Mouse (Mus musculus) kidney, postnatal 36 days (tissue): ENCODE data around the gene Syt16.

Experiments used
- DNase-seq, 2 experiments: peaks; one replicate each; pipeline ENCODE4 v3.0.0; 2021 to 2022; ENCODE audit warnings: mixed read lengths in 2 of 2

Syt16 gene

DNA sequence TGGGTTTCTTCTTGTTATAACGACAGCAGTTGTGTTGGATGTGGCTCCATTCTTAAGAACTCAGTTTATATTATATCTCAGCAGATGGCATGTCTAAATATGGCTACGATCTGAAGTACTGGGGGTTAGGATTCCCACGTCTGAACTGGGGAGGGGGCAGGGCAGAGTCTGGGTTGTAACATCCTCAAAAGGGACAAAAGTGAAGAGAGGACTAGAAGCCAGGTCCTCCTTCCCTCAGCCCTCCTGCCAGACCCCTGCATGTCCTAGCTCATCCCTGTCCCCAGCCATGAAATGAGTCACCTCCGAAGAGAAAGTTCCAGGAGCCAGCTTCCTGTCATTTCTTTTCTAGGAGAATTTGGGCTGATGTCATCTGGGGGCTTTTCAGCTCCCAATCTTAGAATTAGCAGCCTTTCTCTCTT is 111.2 kb downstream of the Syt16 start:
- DNase-seq: no peak

DNA sequence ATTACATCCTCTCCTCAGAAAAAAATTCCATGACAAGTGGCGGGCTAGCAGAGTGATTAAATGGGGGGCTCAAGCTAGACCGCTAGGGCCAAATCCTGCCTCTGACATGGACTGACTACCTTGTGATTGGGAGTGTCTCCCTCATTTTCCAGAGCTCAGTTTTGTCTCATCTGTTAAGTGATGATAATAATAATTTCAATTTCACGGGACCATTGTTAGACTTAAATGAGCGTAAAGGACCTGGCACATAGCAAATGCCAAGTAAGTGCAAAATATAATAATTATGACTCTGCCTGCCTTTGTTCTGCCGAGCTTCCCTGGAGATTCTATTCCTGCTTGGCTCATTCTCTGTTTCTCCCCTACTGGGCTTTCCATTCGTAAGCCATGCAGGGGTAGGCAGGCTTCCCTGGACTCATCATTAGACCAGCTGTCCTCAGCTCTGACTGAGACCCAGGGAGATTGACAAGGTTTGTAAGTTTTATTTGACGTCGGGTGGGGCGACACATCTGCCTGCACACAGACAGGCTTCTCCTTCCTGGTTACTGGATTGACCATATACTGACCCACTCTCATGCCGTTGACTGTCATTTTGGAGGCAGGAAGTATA is 112.1 kb downstream of the Syt16 start:
- DNase-seq: no peak

DNA sequence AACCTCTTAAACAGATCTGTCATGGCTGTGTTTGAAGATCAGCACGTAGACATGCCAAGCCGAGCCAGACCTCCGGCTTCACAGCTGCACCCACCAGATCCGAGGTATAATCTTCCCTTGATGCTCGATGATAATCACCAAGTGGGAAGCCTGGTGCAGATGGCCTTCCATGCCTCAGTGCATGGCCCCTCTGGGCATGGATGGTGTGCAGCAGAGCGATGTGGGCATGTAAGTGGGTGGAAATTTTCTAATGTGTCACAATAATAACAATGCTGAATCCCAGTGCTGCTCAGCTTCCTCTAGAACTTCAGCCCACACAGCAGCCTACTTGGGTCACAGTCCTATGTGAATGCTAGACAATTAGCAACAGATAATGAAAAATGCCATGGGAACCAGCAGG is 119.4 kb downstream of the Syt16 start:
- no peak for DNase-seq

DNA sequence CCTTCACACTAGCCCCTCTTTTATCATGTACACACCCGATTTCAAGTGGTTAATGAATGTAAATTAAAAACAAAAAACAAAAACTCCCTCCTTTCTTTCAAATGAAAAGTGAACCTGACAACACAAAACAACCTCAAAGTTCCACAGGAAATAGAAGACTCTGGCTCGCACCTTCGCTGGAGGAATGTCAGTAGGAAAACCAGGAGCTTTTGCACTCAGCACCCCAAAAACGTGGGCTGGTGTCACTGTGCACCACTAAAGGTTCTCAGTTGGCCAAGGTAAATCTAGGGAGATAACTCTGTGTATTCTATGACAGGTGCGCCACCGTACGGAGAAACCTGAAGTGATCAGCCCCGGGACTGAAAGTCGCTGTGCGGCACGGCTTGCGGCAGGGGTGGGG is 128.3 kb downstream of the Syt16 start:
- no peak for DNase-seq

DNA sequence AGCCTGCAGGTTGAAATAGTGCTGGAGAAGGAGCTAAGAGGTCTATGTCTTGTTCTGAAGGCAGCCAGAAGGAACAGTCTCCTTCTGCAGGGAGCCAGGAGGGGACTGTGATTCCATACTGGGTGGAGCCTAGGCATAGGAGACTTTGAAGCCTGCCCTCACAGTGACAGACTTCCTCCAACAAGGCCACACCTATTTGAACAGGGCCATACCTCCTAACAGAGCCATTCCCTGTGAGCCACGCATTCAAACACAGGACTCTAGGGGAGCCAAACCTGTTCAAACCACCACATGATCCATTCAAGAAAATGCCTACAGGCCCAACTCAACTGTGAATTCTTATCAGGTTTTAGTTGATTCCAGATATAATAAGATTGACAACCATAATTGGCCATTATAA is 130.8 kb downstream of the Syt16 start:
- DNase-seq: no peak

DNA sequence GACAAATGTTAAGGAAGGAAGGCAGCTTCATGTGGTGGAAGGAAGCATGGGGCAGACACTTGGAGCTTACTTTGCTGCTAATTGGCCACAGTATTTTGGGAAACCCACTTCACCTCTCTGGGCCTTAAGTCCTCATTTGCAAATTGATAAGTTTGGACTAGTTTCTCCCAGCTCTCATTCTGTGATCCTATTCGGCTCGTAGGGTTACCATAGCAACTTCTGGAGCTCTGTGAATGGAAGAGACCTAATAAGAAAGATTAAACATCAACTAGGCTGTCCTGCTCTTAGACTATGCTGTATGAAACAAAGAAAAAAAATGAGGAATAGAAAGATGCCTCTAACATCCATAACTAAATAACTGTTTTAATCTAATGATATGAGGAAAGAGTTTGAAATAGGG is 134.3 kb downstream of the Syt16 start:
- no peak for DNase-seq

DNA sequence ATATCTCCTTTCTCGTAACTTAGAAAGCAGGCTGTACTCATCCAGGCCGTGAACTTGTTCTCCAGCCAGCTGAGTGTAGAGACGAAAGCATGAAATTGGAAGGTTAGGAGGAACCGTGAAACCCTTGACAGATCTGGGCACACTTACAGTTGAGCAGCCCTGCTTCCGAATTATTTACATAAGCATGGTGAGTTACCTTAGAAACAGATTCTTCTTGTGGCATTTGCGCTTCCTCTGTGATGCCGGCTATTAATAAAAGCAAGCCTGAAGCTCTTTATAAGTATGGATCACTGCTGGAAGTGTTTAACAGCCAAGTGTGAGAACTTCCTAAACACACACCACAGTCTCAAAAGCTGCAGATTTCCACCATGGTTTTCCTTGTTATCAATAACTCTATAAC is 144.7 kb downstream of the Syt16 start:
- no peak for DNase-seq

DNA sequence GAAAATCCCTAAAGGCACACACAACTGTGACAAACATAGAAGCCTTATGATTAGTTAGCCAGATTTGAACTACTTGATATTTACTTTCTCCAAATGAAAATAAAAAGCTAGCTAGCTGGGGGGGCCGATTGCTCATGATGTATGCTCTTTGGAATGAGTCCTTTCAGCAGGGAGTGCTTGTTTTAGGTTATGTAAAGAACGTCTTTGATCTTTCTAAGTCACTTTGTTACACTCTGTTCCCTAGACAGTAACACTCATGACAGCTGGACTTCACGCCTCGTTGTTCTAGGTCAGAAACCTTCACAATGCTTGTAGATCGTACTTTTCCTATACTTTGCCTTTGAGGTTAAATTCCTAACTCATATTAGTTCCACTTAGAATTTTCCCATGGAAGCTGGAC is 146.9 kb downstream of the Syt16 start:
- DNase-seq: no peak

DNA sequence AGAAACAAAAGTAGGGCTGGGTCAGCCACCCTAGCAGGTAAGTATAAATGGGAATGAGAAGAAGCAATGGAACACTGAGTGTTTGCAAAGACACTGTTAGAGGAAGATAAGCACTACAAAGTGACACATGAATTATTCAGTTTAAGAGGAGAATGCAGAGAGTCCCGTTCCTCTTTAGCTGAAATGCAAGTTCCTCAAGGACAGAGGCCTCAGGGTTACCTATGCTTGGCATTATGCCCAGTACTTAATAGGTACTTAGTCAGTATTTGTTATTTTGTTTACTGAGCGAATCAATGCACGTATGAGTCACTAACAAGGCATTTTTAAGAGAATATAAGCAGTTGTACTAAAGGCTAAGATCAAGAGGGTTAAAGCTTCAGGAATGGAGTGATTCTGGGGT is 163.3 kb downstream of the Syt16 start:
- DNase-seq: no peak

DNA sequence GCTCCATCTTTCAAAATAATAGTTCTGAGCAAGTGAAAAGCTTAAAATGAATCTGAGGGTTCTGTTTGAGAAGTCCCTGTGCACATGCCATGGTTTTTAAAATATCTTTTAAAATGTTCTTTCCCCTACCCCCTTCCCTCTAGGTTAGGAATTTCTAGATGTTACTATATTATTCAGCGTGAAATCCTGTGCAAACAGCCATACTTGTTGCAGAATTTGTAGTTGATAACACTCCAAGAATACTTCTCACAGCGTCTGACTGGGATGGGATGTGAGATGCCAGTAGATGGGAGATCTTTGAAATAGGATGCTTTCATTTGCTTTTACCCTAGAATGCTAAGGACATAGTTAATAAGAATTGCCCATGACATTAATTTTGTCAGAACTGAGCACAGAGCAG is 165.6 kb downstream of the Syt16 start:
- DNase-seq: no peak

DNA sequence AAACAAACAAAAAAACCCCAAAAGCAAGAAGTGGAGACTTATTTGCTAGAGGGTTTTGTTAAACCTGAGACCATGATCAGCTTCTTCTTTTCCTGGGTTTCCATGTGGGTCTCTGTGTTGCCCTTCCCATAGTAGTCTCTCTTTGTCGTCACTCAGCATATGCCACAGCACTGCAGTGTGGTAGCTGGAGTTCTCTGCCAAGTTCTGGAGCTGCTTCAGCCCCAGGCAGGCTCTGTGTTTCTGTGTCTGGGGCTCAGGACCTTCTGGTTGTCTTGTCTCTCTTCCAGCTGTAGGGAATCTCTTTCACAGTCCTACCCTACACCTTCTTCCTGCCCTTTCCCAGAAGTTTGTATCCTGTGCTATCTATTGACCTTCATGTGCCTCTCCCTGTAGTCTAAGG is 173.8 kb downstream of the Syt16 start:
- no peak for DNase-seq

DNA sequence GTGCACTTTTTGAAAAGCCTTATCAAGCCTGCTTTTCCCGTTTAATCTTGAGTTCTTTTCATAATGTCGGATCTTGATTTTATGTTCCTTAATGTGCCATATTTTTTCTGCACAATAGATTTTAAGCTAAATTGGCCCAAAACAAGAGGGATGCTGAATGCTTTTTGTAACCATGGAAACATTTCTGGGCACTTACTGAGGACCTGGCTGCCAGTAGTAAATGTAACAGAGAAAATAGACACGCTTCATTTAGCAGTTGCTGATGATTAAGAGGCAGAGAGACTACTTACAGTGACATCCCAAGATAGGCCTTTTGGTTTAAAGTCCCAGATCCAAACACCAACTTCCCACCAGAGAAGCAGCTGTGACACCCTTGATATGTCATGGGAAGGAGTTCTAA is 176.4 kb downstream of the Syt16 start:
- no peak for DNase-seq

DNA sequence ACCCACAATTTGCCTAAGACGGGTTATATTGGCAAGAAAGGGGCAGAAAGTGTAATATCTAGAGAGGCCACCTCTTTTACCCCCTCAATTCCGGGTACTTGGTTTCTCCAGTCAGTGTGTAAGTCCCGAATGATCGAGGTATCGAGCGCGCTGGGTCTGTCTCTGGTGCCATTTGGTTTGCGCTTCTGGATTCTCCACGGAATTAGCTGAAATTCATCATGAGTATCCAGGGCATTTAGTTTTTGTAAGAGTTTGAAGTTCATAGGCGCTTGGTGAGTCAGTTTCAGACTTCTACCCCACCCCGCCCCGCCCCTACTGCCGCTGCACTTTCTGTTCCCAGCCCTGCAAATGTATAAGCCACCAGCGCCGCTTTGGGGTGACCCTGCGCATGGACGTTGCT is 187.1 kb downstream of the Syt16 start:
- peak in 1 of 2 experiments; percentile 2 for DNase-seq

DNA sequence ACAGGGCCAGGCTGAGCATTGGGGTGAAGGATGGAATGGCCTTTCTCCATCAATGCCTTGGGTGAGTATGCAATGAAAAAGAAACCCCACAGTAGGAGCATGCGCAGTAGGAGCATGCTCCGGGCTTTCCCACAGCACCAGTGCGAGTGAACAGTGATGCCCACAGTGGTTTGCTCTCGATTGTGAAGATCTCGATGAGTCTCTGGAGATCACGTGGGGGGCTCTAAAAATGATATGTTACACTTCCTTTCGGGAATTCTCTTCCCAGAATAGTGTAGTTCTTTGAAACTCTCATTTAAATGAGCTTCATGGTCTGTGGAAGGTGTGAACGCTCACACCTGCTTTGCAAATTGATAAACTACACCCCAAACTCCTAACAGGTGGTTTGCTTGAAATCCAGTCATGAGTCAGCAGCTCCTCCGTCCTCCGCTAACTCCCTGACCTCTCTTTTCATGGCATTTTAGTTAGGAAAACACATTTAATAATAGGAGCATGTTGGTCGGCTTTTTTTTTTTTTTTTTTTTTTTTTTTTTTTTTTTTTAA is 190.9 kb downstream of the Syt16 start:
- DNase-seq: no peak

DNA sequence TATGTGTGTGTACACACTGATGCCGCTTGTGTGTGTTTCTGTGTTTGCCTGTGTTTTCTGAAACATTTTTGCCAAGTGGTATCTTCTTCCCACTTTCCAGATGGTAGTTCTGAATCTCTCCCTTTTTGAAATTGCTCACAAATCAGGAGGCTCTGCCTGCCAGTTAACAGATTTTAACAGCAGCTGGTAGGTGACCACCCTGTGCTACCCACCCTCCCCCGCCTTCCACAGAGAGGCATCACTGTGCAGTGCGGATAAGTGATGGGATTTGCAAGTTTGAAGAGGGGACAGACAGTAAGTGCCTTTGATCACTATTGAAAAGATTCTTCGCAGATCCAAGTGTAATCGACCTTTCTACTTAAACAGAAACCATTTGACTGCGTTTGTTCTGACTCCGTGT is 191.4 kb downstream of the Syt16 start:
- no peak for DNase-seq

DNA sequence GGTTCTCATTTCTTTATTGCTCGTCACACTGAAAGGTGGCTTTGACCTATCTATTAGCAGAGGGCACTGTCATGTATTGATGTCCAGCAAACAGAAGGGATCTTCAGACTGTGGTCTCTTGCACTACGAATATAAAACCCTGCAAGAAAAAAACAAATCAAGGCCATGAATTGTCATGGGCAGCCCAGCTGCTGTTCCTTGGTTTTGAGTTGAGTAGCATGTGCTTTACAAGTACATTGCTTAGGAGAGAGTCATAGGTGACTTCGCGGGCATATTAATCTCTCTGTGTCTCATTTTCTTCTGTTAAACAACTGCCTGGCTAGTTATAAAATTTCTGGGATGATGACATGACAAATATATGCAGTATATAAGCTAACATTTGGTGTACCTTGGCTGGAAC is 192.4 kb downstream of the Syt16 start:
- DNase-seq: no peak

DNA sequence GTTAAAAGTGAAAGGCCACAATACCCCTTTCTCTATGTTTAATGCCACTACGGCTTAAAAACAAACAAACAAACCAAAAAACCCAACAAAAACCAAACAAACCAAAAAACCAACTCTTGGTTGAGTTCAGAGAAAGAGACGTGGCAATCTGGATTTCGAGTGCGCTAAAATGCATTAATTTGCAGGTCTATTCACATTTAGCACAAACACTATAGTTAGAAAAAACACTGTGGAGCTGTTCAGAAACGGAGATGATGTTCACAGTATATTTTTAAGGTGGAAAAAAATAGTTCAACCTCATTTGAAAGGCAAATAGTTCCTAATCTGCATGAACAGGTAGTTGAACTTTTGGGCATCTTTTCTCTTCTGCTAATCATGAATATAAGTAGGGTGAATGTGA is 192.8 kb downstream of the Syt16 start:
- no peak for DNase-seq

DNA sequence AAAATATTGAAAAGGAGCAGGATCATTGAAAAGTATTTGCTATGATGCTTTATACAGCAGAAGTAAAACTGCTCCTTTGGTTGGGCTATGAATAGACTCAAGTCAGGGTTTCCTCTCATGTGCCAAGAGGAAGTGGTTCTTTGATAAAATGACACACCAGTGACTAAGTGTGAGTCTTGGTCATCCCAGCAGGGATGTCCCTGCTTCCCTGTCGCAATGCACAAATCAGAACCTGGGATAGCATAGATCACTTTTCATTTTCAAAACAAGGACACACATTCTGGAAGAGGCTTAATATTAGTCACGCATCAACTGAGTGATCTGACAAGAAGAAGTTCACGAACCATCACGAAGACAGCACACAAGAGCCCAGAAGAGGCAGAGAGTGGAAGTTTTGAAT is 195.1 kb downstream of the Syt16 start:
- DNase-seq: no peak

DNA sequence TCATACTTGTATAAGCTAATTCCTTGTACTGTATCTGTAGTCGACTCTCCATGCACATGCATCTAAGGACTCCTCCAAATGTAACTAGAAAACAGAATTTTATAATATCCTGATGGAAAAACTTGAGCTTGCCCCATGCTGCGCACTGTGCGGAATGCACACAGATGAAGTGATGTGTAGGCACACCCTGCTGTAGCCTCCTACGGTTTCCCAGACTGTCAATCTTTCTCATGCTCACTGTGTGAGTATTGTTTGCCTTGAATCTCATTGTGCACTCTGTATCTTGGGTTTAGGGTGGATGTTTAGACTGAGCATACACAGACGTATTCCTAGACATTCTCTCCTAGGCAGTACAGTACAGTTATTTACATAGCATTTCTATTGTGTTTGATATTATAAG is 203.9 kb downstream of the Syt16 start:
- DNase-seq: no peak

DNA sequence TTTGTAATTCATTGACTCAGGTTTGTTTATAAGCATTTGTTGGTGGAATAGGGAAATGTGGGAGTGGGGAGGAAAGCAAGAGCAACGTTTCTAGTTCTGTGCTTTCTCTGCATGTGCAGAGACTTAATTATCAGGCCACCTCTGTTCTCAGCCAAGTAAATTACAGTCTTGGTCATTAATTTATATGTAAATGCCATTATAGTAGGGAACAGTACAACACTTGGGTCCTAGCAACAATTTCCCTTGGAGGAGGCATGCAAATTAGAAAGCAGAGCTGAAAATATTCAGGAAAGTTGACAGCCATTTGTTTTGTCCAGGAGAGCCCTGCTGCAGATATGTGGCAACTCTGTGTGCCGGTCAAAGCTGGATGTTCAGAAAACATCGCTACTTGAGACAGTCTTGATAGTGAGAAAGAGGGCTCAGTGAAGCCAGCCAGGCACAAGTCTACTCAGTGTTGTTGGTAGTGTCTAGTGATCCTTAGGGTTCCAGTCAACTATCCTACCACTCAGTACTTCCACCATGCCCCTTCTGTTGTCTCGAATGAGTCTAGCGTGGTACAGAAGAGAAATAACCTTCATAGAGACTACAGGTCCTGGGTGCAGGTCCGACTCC is 205.1 kb downstream of the Syt16 start:
- no peak for DNase-seq

DNA sequence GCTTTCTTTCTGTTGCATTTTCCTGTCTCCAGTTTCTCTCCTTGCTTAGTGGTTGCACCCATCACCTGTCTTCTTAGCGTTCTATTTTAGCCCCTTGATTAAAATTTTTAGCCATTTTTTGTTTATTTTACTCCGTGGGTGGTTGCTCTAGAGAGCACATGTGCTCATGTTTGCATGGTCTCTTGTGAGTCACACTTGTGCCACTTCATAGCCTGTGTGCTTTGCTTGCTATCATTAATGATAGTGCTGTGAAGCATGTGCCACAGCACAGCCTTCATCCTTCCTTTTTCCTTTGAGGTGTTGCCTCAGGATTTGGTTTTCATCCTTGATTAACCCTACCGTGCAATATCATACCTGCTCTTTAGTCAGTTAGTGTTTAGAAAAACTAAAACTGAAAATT is 214.7 kb downstream of the Syt16 start:
- no peak for DNase-seq

DNA sequence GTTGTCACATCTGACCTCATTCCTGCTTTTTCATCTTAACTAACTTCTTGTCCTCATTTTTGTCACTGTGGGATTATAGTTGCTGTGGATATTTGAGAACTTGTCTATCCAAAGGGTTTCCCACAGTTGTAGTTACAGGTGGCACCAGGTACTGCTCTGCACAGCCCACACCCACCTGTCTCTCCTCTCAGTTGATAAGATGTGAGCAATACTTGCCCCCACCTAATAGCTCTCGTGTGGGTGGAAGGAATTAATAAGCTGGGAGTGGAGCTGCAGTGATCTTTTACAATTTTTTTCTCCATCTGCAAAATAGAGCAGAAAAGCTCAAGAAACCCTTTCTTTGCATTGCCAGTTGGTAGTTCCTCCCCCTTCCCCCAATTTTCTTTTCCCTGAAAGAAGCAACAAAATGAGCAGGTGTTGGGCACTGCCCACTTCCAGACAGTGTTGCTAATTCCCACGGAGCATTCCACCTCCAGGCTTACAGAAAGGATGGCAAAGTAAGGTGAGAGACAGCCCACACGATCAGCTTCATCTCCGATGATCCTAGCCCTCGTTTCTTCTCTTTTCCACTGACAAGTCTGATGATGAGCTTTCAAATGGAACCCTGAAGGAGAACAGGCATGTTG is 218.8 kb downstream of the Syt16 start:
- DNase-seq: no peak

DNA sequence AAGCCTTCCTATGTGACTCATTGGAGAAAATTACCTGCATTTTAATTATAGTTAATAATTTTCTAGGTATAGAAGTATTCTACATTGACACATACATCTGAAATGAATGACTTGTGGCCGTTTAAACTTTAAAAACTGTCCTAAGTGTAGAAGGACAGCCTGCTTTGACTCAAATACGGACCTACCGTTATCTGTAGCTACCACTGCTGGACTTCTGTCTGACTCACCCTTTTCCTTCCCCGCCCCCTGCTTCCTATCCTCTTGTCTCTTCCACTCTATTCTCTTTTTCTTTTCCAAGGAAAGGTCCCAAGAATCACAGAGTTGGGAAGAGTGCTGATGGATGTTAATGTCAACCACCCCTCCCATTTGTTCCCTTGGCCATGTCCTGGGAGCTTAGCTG is 222.4 kb downstream of the Syt16 start:
- DNase-seq: no peak

DNA sequence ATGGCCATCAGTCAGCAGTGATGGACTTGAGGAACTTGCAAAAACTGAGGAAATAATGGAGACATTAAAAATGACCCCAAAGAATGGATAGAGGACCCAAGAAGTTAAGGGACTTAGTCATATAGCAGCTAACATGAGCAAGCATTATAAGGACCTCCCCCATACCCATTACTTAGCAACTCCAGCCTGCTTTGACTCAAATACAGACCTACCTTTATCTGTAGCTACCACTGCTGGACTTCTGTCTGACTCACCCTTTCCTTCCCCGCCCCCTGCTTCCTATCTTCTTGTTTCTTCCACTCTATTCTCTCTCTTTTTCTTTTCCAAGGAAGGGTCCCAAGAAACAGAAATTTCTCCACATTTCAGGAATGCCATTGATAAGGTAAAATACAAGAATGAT is 223.2 kb downstream of the Syt16 start:
- no peak for DNase-seq

DNA sequence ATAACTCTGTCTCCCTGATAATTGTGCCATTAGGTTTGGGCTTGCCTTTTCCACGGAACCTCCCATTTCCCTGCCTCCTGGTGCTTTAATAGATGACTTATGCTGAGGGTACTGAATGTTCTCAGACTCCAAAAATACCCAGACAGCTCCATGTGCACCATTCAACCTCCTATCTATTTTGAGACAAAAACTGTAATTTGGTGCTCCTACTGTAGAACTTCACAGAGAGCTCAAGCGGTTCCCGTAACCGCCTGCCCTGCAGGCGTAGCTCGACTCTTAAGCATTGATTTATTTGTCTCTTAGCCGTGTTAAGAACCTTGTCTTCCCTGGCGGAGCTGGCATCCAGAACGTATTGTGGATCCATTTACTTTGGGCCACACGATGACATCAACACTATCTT is 233.3 kb downstream of the Syt16 start:
- DNase-seq: no peak
